Mouse (Mus musculus) right cerebral cortex, postnatal 14 days (tissue): Measurements from ENCODE around the gene Ncoa3.

Experiments
- DNase-seq: peaks from one replicate; pipeline ENCODE4 v3.0.0; 2022

Ncoa3 gene

DNA sequence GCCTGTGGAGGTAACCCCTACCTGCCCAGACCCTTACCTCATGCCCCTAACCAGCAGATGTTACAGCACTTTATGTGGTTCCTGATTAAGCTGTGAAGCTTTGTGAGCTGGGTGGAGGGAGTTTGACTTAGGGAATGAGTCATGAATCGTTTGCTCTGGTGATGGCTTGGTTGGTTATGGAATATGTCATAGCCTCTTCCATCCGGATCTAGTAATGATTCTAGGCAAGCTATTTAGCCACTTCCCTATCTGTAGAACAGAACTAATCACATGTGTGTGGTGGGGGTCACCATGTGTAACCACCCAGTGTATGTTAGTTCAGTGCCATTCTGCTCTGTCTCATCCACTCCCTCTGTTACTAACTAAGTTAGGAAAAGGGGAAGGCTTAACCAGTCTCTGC lies 52.6 kb downstream of the Ncoa3 start:
- no peak for DNase-seq

DNA sequence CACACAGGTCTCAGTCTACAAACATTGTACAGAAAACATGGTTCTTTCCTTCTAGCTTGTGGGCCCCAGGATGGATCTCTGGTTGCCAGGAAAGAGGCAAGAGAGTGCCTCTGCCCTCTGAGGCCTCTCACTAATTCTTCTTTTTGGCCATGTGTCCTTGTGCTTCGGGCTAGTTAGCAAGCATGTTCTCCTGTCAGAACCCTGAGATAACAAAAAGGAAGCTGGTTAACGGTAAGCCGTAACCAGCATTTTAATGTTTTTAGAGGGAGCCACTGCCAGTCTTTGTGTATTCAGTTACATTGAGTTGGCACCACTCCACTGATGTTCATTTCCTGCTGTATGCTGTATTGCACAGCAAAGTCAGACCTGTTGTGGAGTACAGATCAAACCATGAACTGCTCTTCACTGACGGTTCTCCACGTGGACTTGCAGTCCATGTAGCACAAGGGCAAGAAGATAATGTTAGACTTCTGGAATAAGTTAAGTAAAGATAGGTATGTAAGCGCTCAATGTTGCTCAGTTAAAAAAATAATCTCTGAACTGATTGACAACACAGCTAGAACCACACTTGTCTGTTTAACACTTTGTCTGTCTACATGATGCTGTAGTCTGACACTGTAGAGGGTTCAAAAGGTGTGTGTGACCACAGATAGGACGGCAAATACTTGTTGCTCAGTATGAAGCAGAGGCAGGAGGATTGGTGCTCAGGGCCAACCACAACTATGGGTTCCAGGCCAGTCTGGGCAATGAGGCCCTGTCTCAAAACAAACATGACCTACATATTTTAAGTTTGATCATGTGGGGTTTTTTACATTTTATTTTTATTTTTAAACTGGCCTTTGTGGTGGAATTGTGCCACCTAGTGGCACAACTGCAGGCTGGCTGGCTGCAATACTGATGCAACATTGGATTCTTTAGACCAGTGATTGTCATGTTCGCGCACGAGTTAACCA lies 53.4 kb downstream of the Ncoa3 start:
- no peak for DNase-seq

DNA sequence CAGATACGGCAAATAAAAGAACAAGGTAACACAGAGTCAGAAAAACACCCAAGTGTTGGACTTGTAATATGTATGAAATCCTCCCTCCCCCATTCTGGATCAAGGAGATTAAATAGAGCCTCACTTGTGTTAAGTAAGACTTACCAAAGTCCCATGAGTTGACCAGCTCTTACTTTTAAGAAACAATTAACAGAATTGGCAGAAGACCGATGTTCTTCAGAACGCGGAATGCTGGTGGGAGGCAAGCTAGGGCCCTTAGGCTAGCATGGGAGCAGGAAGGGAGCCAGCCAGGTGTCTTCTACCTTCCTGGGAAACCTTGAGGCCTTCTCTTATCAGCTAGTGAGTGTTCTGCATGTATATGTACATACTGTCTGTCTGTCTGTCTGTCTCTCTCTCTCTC lies 55.5 kb downstream of the Ncoa3 start:
- no peak for DNase-seq

DNA sequence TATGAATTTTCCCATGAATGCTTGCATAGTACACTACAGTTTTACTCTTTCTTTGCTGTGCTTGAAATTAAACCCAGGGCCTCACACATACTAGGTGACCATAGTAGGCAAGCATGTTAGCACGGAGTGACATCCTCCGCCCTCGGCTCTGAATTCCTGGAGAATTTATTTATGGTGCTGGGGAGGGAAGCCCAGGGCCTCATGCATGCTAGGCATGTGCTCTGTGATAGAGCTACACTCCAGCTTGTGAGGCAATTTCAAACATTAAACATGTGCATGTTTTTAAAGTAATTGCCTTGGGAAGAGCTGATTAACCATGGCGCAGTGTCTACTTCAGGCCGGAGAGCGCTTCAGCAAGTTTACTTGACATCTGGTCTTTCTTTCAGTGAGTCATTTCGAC lies 56.4 kb downstream of the Ncoa3 start:
- DNase-seq, result no peak

DNA sequence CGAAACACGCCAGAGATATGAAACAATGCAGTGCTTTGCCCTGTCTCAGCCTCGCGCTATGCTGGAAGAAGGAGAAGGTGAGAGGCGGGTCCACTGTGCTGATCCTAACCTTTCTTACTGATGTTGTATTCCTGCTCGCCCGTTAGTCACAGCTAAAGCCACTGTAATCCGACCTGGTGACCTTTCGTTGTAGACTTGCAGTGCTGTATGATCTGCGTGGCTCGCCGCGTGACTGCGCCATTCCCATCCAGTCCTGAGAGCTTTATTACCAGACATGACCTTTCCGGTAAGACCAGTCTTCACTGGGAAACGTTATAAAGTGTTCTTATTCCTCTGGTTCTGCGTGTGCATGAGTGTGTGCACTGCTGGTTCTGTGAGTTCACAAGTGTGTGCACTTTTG lies 59.0 kb downstream of the Ncoa3 start:
- DNase-seq, result no peak

DNA sequence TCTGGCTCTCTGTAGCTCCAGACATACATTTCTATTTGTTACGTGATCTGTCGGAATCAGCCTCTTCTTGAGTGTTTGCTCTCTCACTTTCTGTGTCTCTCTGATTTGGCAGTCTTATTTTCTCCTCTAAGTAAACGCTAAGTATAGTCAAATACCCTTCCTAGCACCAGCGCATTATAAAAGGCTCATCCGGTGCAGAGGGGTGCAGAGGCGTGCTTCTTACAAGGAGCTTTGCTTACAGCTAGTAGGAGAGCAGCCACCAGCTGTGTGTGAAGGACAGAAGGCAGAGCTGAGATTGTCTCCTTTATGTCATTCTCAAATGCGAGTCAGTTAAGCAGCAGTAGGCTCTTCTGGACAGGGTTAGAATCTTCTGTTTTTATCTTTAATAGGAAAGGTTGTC lies 59.5 kb downstream of the Ncoa3 start:
- DNase-seq, result no peak

DNA sequence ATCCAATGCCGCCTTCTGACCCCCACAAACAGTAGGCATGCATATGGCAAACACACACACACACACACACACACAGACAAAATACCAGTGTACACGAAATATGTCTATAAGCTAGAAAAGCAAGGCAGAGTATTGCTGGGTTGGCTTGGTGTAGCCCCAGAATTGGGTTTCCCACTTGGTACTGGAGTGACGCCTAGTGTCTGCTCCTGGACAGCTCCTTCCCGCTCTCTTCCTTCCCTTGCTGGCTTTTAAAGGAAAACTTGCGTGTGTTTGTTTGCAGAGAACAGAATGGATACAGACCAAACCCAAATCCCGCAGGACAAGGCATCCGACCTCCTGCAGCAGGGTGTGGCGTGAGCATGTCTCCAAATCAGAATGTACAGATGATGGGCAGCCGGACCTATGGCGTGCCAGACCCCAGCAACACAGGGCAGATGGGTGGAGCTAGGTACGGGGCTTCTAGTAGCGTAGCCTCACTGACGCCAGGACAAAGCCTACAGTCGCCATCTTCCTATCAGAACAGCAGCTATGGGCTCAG lies 61.6 kb downstream of the Ncoa3 start:
- DNase-seq, result no peak

DNA sequence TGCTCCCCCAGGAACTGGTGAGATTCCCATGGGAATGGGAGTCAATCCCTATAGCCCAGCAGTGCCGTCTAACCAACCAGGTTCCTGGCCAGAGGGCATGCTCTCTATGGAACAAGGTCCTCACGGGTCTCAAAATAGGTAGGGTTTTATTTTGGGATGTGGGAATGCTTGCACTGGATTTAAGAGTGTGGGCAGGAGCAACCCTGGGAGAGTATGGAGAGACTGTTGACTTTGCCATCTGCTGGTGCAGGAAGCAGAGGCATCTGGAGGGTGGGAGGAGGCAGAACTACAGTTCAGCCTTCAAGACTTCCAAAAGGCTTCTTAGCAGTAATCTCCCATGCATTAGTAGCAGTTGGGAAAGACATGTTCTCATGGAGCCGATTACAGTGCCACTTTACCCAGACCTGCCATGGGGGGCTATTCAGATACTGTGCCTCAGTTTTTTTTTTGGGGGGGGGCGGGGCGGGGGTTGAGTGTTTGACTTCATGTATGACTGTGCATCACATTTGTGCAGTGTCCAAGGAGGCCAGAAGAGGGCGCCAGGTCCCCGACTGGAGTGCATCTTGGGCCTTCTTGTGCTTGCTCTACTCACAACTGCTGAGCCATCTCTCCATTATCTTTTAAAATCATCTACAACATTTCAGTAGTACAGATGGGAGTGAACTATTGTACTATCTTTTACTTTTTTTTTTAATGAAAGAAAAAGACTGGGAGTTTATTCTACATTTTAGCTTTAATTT lies 67.4 kb downstream of the Ncoa3 start:
- peak; percentile 63 for DNase-seq

DNA sequence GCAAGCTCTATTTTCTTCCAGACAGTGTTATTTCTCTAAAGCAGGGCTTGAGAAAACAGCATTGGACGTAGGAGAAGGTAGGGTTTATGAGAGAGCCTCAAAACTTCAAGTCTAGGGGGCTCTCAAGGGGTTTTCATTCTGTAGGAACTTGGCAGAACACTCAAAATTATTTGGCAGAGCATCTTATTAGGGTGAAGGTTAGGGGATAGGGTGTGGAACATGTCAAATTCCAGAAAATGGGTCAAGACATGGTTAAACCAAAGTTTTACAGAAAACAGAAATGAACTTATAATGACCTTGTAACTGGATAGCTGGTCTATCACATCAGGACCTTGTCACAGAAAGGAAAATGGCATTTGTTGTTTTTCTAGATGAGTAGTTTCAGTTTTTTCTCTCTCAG lies 69.6 kb downstream of the Ncoa3 start:
- DNase-seq, result no peak

DNA sequence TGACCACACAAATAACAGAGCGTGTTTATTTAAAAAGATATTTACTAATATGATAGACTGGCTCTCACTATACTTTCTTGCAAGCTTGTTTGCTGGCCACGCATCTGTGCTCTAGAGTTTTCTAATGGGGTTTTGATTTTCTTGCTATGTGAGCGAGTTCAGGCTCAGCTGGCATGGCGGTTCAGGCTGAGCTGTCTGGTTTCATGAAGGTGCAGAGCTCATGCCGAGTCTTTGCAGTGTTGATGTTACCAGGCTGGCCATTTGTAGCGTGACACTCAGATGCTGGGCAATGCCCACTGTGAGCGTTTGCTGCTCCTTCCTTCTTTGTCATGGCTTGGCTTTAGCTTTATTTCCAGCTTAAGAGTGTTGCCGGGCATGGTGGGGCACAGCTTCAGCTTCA lies 70.0 kb downstream of the Ncoa3 start:
- no peak for DNase-seq

DNA sequence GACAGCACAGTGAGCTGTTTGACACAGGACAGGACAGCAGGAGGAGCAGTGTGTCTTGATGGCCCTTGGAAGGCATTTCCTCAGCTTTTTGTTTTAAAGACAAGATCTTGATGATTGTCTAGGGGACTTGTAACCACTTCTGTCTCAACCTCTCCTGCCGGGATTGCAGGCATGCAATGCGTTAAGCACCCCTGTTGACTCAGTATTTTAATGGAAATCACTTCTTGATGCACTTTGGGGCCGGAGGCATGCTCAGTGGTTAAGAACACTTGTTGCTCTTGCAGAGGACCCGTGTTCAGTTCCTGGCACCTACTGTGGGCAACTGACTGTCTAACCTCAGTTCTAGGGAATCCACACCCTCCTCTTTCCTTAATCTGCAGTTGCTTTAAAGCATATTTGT lies 74.0 kb downstream of the Ncoa3 start:
- no peak for DNase-seq

DNA sequence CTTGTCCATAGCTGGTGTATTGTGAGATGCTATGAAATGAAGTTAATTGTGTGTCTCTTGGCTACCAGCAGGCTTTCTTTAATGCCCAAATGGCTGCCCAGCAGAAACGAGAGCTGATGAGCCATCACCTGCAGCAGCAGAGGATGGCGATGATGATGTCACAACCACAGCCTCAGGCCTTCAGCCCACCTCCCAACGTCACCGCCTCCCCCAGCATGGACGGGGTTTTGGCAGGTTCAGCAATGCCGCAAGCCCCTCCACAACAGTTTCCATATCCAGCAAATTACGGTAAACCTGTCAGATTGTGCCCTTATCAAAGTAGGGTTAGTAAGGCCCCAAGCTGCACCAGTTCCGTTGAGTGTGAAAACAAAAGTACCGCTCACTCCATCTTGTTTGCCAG lies 75.8 kb downstream of the Ncoa3 start:
- no peak for DNase-seq

DNA sequence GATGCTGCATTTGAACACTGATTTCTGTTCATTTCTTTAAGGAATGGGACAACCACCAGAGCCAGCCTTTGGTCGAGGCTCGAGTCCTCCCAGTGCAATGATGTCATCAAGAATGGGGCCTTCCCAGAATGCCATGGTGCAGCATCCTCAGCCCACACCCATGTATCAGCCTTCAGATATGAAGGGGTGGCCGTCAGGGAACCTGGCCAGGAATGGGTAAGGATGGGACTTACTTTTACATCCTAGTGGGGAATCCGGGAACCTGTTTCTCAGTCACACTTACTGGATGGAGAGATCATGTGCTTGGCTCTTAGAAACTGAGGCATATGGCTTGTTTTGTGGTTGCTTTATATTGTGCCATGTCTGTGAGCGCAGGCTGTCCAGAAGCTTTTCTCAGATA lies 76.7 kb downstream of the Ncoa3 start:
- no peak for DNase-seq

DNA sequence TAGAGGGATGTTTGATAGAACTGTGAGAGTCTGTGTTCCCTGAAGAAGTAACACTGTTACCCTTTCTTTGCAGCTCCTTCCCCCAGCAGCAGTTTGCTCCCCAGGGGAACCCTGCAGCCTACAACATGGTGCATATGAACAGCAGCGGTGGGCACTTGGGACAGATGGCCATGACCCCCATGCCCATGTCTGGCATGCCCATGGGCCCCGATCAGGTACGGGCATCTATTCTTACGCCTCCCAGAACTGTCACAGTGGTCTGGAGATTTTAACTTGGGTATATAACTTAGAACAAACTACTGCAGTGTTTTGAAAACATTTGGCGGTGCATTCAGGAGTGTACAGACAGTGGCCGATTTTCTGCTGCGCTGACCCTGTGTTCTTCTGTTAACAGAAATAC lies 77.3 kb downstream of the Ncoa3 start:
- no peak for DNase-seq

DNA sequence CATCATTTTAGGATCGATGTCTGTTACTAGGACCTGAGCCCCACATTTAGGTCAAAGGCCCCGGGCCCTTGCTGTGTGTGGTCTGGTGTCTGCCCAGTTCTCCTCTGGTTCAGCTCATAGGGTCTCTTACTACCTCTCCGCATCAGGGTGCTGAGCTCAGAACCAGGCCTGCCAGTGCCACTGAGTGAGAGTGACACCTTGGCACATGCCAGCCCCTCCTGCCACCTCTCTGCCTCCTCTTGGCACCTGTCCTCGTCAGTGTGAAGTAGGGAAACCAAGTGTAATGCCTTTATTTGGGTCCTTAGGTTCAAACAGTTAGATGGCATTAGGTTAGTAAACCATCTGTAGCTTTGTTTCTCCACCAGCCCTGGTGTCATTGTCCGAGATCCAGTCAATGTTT lies 79.0 kb downstream of the Ncoa3 start:
- DNase-seq, result no peak

DNA sequence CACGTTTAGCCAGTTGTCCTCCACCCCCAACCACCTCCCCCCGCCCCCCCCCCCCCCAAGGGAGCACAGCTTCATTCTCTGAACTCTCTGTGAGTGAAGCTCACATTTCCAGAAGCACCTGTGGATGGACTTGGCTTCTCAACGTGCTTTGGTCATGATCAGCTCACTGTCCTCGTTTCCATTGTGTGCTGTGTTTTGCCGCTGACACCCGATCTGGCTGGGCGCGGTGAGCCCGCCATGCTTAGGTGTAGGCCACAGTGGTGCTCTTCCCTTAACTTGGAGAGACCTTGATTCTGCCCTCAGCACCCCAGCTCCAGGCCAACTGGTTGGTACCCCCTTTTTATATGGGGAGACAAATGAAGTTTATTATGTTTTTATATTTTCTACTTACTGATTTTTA lies 79.5 kb downstream of the Ncoa3 start:
- no peak for DNase-seq

DNA sequence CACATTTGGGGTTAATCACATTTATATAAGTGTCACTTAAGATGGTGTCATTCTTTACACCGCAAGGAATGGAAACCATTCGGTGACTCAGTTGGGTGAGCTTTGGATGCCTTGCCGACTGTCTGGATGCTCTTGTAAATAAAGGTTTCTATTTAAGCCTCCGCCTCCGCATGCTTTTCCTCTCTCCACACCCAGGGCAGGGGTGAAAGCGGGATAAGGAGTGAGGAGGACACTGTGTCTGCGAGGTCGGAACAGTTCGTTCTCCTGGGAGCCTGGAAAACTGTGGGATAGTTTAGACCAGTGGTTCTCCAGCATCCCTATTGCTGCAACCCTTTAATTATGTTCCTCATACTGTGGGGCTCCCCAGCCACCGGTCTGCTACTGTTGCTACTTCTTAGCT lies 80.6 kb downstream of the Ncoa3 start:
- DNase-seq, result no peak

DNA sequence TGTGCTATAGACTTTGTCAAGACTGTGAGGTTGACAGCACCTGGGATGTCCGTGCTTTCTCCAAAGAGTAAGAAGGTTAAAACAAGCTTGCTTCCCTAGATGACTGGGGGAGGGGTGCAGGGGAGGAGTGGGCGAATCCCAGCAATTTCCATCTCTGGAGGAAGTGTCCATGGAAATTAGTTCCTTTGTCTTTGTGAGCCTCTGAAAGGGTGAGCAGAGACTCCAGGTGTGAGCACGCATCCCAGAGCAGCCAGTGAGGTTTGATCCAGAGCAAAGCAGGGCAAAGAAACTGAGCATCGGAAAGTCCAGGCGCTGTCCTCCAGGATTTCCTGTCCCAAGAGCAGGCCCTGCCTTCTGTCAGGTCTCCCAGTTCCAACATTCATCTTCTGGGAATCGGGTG lies 81.9 kb downstream of the Ncoa3 start:
- DNase-seq, result no peak

DNA sequence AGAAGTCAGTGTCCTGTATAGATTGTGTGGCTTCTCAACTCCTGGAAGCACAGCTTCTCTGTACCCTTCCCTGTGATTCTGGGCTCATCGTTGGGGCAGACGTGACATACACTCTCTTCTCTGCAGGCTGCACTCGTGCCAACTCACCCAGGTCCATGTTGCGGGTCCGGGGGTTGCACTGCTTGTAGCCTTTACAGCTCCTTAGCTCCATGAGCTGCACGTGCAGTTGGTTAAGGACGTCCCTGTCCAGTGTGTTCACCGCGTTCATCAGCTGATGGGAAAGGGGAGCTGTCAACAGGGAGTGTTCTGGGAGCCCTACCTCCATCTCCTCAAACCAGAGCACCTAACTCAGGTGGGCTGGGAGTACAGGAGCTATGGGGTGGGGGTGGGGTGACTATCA lies 84.9 kb downstream of the Ncoa3 start:
- no peak for DNase-seq

DNA sequence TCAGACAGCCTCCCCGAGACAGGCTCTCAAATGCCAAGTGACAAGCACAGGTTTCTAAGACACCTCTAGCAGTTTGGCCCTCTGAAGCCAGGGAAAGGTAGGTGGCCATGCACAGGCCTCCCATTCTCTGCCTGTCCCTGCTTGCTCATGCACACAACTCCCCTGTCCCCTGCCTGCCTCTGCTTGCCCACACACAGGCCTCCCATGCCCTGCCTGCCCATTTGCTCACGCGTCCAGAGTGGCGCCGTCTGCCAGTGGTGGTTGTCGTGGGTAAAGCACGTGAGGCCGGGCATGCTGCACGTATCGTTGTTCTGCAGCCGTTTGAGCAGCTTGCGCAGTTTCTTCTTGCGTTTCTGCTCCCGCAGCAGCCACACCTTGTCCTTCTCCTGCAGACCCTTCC lies 86.8 kb downstream of the Ncoa3 start:
- no peak for DNase-seq

DNA sequence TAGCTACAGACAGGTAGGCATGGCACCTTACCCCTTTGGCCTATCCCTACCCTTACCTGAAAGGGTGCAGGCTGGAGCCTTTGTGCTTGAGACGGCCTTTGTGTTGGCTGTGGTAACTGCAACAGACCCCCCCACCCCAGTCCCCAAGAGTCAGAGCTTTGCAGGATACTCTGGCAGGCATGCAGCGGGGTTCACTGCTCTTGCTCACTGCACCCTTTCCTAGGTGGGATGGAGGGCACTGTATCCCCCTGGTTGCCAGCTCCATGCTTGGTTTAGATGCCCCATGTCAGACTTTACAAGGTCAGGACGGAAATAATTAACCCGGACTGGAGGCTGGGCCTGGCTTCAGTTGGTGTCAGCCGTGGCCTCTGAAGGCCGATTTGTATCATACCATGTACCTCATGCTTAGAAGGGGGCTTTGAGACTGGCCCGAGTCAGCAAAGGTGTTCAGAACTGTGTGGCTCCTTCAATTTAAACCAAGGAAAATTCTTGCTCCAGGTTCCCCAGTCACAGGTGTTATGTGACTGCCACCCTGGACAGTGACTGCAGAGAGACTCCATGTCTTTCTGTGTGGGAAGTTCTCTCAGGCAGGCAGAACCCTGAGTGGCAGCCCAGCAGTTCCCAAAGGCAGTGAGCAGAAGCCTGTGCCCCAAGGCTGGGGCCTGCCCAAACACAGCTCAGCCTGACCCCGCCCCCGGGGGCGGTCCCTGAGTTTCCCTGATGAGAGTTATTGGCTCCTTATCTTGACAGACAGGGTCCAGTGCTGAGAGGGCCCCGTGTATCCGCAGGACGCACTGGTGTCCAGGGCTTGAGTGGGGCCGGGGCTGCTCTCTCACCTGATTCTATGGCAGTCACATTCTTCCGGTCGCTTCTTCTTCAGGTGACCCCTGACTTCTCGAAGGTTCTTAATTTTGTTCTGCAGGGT lies 87.8 kb downstream of the Ncoa3 start:
- no peak for DNase-seq

DNA sequence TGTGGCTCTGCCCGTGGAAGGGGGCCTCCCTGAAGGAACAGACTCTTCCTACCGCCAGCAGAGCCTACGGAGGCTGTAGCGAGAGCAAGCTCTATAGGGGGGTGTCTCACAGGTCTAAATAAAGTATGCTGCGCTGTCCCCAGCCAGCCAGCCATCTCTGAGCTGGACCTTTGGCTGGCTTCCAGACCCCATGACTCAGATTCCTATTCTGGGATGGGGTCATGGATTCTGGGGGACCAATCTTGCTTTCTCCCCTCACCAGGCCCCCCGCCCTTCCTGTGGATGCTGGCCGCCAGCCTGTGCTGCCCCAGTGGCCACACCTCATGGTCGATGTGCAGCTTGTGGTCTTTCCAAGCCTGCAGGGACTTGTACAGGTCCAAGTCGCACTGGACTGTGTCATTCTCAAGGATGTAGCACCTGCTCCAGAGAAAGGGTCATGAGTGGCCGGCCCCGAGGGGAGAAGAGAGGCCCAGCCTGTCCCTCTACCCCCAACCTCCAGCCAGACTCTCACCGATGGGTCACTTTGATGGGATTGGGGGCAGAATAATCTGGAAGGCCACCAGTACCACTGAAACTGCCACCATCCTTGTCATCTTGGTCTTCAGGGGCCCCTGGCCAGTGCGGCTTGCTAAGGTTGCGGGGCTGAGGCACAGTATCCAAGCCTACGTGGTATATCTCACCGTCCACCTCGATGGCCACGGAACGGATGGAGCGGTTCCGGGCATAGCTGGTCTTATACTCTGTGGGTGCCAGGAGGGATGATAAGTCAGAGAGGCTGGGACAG lies 88.7 kb downstream of the Ncoa3 start:
- no peak for DNase-seq
